Mouse (Mus musculus): ENCODE data around the gene Olfr617. TPM values are rescaled to one million over a fixed set of nuclear protein-coding genes. Genes with fewer than 3 reads are reported as not detected.

Olfr617 gene
- polyA plus RNA-seq (2021; fragmentation: Nextera tagmentation): not detected in 2 replicates
- long read RNA-seq, experiment 1: 0 reads
- long read RNA-seq, experiment 2: 0 reads

DNA sequence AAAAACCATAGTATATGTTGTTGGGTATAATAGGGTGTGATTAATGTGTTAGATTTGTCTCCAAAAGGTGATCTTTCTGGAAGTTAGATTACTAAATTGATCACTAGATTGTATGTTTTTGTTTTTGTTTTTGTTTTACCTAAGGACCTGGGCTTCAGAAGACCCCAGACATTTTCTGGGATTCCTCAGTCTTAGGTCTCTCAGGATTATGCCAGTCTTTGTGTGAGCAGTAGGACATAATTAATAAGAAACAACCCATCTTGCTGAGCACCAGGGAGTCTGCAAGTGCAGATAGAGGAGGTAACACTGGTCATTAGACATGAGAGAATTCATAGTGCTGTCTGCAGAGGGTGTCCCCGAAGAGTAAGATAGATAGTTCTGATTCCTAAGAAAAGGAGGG lies at the start of gene Olfr617:
TSS of gene Olfr617 (plus strand) at position 301 of the 400 bp plus-strand sequence.

DNA sequence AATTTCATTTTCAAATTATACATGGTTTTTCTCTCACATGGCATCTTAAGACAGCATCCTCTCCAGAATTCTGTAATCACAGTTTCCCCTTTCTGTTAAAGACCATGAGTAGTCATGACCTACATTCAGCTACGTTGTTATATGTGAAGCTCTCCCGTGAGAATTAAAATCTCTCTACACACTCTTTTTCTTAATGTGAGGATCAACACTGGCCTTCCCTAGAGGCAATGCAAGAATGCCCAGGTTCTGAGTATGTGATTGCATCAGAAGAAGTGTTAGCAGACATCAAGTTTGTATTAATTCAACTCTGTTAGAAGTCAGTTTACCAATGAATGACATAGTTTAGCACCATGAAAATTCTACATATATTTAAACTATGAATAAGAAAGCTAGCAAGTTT lies 30.2 kb upstream of the Olfr617 start, which contains the start of gene Olfr612:
TSS of gene Olfr612 (minus strand) at position 101 of the 400 bp plus-strand sequence.

DNA sequence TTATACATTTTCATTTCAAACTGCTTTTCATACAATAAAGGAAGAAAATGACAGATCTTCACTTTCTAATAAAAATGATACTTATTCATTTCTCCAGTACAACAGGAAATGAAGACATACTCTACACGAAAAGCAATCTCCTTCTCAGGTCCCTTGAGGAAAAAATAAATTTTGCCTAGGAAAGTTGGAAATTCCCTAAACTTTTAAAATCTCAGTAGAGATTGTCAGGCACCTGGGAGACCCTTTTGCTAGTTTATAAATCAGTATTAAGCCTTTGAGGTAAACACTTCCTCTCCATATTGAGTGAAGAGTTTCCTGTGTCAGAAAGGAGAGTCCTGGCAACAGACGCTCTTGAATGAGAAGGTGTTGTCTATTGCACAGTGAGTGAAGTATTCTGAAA lies 25.1 kb upstream of the Olfr617 start, which contains the start of gene Olfr613:
TSS of gene Olfr613 (plus strand) at position 301 of the 400 bp plus-strand sequence.

DNA sequence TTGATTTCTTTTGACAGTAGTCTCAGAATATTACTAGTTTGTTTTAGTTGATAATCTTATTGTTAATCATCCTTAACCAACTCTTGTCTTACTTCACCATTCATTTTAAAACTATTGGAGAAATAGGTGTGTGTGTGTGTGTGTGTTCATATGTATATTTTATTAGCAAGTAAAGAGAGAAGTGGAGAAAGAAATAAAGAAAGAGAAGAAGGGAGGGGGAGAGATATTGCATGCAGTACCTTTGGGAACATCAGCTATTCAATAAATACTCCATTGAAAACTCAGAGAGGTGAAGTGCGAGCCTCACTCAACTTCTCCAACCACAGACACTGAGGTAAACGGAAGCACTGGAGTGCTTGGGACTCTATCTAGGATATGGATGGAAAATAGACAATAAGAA lies 17.1 kb upstream of the Olfr617 start, which contains the start of gene Olfr615:
TSS of gene Olfr615 (plus strand) at position 301 of the 400 bp plus-strand sequence.

DNA sequence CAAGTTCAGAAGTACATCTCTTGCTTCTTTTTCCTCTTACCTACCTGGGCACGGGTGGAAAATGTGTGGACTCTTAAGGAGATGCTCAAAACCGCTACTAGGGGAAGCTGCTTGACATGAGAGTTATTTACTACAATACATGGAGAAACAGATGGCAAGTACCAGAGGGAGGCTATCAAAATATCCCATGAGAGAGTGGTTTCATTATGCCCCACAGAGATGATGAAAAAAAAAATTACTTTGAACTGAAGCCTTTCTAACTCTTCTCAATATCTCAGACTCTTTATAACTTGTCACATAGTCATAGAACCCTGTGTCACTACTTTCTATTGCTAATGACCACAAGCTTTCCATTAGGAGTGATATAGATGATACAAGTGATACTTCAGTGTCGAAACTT lies 3.8 kb upstream of the Olfr617 start, which contains the start of gene Olfr616:
TSS of gene Olfr616 (minus strand) at position 101 of the 400 bp plus-strand sequence.

DNA sequence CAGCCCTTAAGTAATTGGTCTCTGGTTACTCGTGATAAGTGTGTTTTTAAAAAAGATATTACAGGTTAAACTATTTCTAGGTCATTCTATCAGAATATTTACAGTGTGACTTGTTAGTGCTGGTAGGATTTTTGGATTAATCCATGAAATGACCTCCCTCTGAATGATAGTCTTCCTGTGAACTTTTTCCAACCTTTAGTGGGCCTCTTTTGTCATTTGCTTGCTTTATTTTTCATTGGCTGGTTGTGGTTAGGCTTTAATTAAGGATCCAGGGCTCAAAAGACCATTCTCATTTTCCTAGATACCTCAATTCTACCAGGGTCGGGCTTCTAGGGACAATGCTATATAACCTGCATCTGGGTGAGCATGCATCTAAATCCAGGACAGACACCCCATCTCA lies 16.9 kb downstream of the Olfr617 start, which contains the start of gene Olfr618:
TSS of gene Olfr618 (plus strand) at position 301 of the 400 bp plus-strand sequence.

DNA sequence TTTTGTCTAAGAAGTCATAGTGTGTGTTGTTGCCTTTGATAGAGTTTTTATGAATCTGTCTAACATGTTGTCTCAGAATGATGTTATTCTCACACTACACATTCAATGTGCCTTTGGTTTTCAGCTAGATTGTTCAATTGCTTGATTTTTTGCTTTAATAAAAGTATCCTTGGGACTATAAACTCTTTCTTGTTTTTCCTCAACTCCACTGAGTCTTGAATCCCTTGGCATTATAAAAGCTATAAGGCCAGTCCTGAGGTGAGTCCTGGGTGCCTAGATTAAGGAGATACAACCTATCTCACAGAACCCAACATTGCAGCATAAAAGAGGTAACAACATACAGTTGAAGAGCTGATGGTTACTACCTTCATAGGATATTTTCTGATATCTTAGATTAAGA lies 27.4 kb downstream of the Olfr617 start, which contains the start of gene Olfr619:
TSS of gene Olfr619 (plus strand) at position 301 of the 400 bp plus-strand sequence.

DNA sequence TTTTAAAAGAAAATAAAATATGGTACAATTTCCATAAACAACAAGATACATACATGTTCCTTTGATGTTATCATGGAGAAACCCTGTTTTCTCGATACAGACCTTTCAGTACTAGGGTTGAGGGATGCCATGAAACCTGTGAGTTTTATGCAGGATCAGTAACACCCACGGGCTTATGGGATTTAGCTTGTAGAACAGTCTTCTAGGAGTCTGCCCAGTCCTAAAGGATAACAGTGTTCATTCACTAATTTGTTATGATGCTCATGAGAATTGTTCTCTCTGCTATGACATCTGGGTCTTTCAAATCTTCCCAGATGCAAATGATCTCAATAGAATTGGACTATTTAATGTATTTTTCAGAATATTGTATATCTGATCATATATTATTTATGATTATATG lies 39.6 kb downstream of the Olfr617 start, which contains the start of gene Olfr620:
TSS of gene Olfr620 (minus strand) at position 101 of the 400 bp plus-strand sequence.

Other genes with a start within 250 kb of the Olfr617 start
- not detected in 2 replicates for gene Olfr598, start 249.5 kb upstream of the Olfr617 start, polyA plus RNA-seq (2021; fragmentation: Nextera tagmentation)
- not detected in 2 replicates for gene Olfr599, start 237.1 kb upstream of the Olfr617 start, polyA plus RNA-seq (2021; fragmentation: Nextera tagmentation)
- gene Olfr600, start 223.4 kb upstream of the Olfr617 start, polyA plus RNA-seq (2021; fragmentation: Nextera tagmentation): not detected in 2 replicates
- gene Olfr601, start 210.4 kb upstream of the Olfr617 start, polyA plus RNA-seq (2021; fragmentation: Nextera tagmentation): not detected in 2 replicates
- not detected in 2 replicates for gene Olfr603, start 186.9 kb upstream of the Olfr617 start, polyA plus RNA-seq (2021; fragmentation: Nextera tagmentation)
- gene Usp17lc, start 158.0 kb upstream of the Olfr617 start, polyA plus RNA-seq (2021; fragmentation: Nextera tagmentation): not detected in 2 replicates
- not detected in 2 replicates for gene Olfr605, start 127.6 kb upstream of the Olfr617 start, polyA plus RNA-seq (2021; fragmentation: Nextera tagmentation)
- gene Olfr606, start 124.0 kb upstream of the Olfr617 start, polyA plus RNA-seq (2021; fragmentation: Nextera tagmentation): not detected in 2 replicates
- gene Olfr607, start 108.9 kb upstream of the Olfr617 start, polyA plus RNA-seq (2021; fragmentation: Nextera tagmentation): not detected in 2 replicates
- gene Olfr608, start 103.2 kb upstream of the Olfr617 start, polyA plus RNA-seq (2021; fragmentation: Nextera tagmentation): not detected in 2 replicates
- gene Olfr609, start 75.0 kb upstream of the Olfr617 start, polyA plus RNA-seq (2021; fragmentation: Nextera tagmentation): not detected in 2 replicates
- gene Olfr610, start 60.9 kb upstream of the Olfr617 start, polyA plus RNA-seq (2021; fragmentation: Nextera tagmentation): not detected in 2 replicates
- not detected in 2 replicates for gene Olfr611, start 52.2 kb upstream of the Olfr617 start, polyA plus RNA-seq (2021; fragmentation: Nextera tagmentation)
- gene Olfr612, start 30.3 kb upstream of the Olfr617 start, polyA plus RNA-seq (2021; fragmentation: Nextera tagmentation): not detected in 2 replicates
- not detected in 2 replicates for gene Olfr613, start 25.0 kb upstream of the Olfr617 start, polyA plus RNA-seq (2021; fragmentation: Nextera tagmentation)
- gene Olfr615, start 17.0 kb upstream of the Olfr617 start, polyA plus RNA-seq (2021; fragmentation: Nextera tagmentation): not detected in 2 replicates
- gene Olfr616, start 3.9 kb upstream of the Olfr617 start, polyA plus RNA-seq (2021; fragmentation: Nextera tagmentation): not detected in 2 replicates
- gene Olfr618, start 17.0 kb downstream of the Olfr617 start, polyA plus RNA-seq (2021; fragmentation: Nextera tagmentation): not detected in 2 replicates
- not detected in 2 replicates for gene Olfr619, start 27.5 kb downstream of the Olfr617 start, polyA plus RNA-seq (2021; fragmentation: Nextera tagmentation)
- not detected in 2 replicates for gene Olfr620, start 39.5 kb downstream of the Olfr617 start, polyA plus RNA-seq (2021; fragmentation: Nextera tagmentation)
- gene Olfr622, start 69.6 kb downstream of the Olfr617 start, polyA plus RNA-seq (2021; fragmentation: Nextera tagmentation): not detected in 2 replicates
- not detected in 2 replicates for gene Olfr623, start 90.6 kb downstream of the Olfr617 start, polyA plus RNA-seq (2021; fragmentation: Nextera tagmentation)
- 0.01 TPM in 1 of 2 replicates, not detected in the other for gene Olfr624, start 98.1 kb downstream of the Olfr617 start, polyA plus RNA-seq (2021; fragmentation: Nextera tagmentation)
- not detected in 2 replicates for gene Olfr625-ps1, start 109.7 kb downstream of the Olfr617 start, polyA plus RNA-seq (2021; fragmentation: Nextera tagmentation)
- not detected in 2 replicates for gene Olfr243, start 141.6 kb downstream of the Olfr617 start, polyA plus RNA-seq (2021; fragmentation: Nextera tagmentation)
- gene Olfr628, start 157.3 kb downstream of the Olfr617 start, polyA plus RNA-seq (2021; fragmentation: Nextera tagmentation): not detected in 2 replicates
- not detected in 2 replicates for gene Olfr629, start 171.9 kb downstream of the Olfr617 start, polyA plus RNA-seq (2021; fragmentation: Nextera tagmentation)
- not detected in 2 replicates for gene Olfr630, start 184.3 kb downstream of the Olfr617 start, polyA plus RNA-seq (2021; fragmentation: Nextera tagmentation)
- not detected in 2 replicates for gene Olfr69, start 198.5 kb downstream of the Olfr617 start, polyA plus RNA-seq (2021; fragmentation: Nextera tagmentation)
- gene Olfr68, start 206.6 kb downstream of the Olfr617 start, polyA plus RNA-seq (2021; fragmentation: Nextera tagmentation): not detected in 2 replicates
- gene Olfr67, start 218.8 kb downstream of the Olfr617 start, polyA plus RNA-seq (2021; fragmentation: Nextera tagmentation): not detected in 2 replicates
- gene Hbb-bt, start 240.9 kb downstream of the Olfr617 start, polyA plus RNA-seq (2021; fragmentation: Nextera tagmentation): 3.2 and 6.0 TPM in 2 replicates

All from left cerebral cortex, adult 6 months (tissue).